Mouse (Mus musculus): ENCODE measurements around the gene Gm9045. TPM values are rescaled to one million over a fixed set of nuclear protein-coding genes. Genes with fewer than 3 reads are reported as not detected.

The Gm9045 gene
- polyA plus RNA-seq (2014; fragmentation: Illumina TruSeq; extraction: RNeasy Lipid Tissue Mini Kit (QIAGEN cat#74804); ENCODE audit: low replicate concordance) = not detected

DNA sequence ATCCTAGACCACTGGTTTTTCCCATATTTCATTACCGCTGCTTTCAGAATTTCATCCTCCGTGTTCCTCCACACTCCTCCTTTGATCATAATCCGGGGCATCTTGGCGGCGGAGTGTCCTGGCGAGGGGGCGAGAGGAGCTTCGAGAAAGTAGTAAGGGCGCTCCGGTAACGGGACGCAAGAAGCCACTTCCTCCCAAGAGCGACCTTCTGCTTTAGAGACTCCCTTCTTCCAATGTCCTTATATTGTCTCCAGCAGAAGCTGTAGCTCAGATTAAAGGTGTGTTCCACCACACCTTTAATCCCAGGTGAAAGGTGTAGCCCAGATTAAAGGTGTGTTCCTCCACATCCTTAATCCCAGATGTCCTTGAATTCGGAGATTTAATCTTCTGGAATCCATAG lies at the start of gene Gm9045:
Gene Gm9045, minus strand, starts transcription at position 101 of the 400 bp plus-strand sequence.

DNA sequence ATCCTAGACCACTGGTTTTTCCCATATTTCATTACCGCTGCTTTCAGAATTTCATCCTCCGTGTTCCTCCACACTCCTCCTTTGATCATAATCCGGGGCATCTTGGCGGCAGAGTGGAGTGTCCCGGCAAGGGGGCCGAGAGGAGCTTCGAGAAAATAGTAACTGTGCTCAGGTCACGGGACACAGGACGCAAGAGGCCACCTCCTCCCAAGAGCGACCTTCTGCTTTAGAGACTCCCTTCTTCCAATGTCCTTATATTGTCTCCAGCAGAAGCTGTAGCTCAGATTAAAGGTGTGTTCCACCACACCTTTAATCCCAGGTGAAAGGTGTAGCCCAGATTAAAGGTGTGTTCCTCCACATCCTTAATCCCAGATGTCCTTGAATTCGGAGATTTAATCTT lies 16.4 kb upstream of the Gm9045 start, which contains the start of gene Gm9049:
Gene Gm9049, minus strand, starts transcription at position 101 of the 400 bp plus-strand sequence.

DNA sequence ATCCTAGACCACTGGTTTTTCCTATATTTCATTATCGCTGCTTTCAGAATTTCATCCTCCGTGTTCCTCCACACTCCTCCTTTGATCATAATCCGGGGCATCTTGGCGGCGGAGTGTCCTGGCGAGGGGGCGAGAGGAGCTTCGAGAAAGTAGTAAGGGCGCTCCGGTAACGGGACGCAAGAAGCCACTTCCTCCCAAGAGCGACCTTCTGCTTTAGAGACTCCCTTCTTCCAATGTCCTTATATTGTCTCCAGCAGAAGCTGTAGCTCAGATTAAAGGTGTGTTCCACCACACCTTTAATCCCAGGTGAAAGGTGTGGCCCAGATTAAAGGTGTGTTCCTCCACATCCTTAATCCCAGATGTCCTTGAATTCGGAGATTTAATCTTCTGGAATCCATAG lies 10.9 kb upstream of the Gm9045 start, which contains the start of gene Gm9048:
Gene Gm9048, minus strand, starts transcription at position 101 of the 400 bp plus-strand sequence.

DNA sequence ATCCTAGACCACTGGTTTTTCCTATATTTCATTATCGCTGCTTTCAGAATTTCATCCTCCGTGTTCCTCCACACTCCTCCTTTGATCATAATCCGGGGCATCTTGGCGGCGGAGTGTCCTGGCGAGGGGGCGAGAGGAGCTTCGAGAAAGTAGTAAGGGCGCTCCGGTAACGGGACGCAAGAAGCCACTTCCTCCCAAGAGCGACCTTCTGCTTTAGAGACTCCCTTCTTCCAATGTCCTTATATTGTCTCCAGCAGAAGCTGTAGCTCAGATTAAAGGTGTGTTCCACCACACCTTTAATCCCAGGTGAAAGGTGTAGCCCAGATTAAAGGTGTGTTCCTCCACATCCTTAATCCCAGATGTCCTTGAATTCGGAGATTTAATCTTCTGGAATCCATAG lies 5.5 kb upstream of the Gm9045 start, which contains the start of gene Gm9046:
Gene Gm9046, minus strand, starts transcription at position 101 of the 400 bp plus-strand sequence.

DNA sequence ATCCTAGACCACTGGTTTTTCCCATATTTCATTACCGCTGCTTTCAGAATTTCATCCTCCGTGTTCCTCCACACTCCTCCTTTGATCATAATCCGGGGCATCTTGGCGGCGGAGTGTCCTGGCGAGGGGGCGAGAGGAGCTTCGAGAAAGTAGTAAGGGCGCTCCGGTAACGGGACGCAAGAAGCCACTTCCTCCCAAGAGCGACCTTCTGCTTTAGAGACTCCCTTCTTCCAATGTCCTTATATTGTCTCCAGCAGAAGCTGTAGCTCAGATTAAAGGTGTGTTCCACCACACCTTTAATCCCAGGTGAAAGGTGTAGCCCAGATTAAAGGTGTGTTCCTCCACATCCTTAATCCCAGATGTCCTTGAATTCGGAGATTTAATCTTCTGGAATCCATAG lies 5.3 kb downstream of the Gm9045 start, which contains the start of gene Gm9044:
Gene Gm9044, minus strand, starts transcription at position 101 of the 400 bp plus-strand sequence.

DNA sequence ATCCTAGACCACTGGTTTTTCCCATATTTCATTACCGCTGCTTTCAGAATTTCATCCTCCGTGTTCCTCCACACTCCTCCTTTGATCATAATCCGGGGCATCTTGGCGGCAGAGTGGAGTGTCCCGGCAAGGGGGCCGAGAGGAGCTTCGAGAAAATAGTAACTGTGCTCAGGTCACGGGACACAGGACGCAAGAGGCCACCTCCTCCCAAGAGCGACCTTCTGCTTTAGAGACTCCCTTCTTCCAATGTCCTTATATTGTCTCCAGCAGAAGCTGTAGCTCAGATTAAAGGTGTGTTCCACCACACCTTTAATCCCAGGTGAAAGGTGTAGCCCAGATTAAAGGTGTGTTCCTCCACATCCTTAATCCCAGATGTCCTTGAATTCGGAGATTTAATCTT lies 10.8 kb downstream of the Gm9045 start, which contains the start of gene Gm9040:
Gene Gm9040, minus strand, starts transcription at position 101 of the 400 bp plus-strand sequence.

DNA sequence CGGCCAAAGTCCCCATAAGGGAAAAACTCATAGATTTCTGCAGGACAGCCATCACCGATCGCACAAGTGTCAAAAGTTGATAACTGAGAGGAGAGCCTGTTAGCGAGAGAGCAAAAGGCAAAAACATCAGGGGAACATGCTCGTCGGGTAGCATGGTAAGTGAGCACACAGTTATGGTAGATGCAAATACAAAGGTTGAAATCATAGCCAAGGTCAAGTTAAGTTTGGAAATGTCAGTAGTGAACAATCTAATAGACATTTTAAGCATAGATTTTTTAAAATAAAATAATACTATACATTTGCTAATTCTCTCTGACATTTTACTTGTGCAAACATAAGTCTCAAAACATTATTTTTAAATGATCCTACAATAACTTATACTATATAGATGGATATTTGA lies 42.7 kb downstream of the Gm9045 start, which contains the start of gene Iltifb:
Gene Iltifb, minus strand, starts transcription at position 101 of the 400 bp plus-strand sequence.

Other genes with a start within 250 kb of the Gm9045 start
- gene Mdm1, start 196.0 kb downstream of the Gm9045 start, polyA plus RNA-seq (2014; fragmentation: Illumina TruSeq; extraction: RNeasy Lipid Tissue Mini Kit (QIAGEN cat#74804); ENCODE audit: low replicate concordance) = 3.2 TPM
- gene Il22, start 132.9 kb downstream of the Gm9045 start, polyA plus RNA-seq (2014; fragmentation: Illumina TruSeq; extraction: RNeasy Lipid Tissue Mini Kit (QIAGEN cat#74804); ENCODE audit: low replicate concordance) = not detected
- gene Gm32717, start 97.1 kb downstream of the Gm9045 start, polyA plus RNA-seq (2014; fragmentation: Illumina TruSeq; extraction: RNeasy Lipid Tissue Mini Kit (QIAGEN cat#74804); ENCODE audit: low replicate concordance) = not detected
- gene Gm32802, start 79.1 kb downstream of the Gm9045 start, polyA plus RNA-seq (2014; fragmentation: Illumina TruSeq; extraction: RNeasy Lipid Tissue Mini Kit (QIAGEN cat#74804); ENCODE audit: low replicate concordance) = not detected
- not detected for gene Iltifb, start 42.8 kb downstream of the Gm9045 start, polyA plus RNA-seq (2014; fragmentation: Illumina TruSeq; extraction: RNeasy Lipid Tissue Mini Kit (QIAGEN cat#74804); ENCODE audit: low replicate concordance)
- not detected for gene Gm9040, start 10.9 kb downstream of the Gm9045 start, polyA plus RNA-seq (2014; fragmentation: Illumina TruSeq; extraction: RNeasy Lipid Tissue Mini Kit (QIAGEN cat#74804); ENCODE audit: low replicate concordance)
- gene Gm9044, start 5.4 kb downstream of the Gm9045 start, polyA plus RNA-seq (2014; fragmentation: Illumina TruSeq; extraction: RNeasy Lipid Tissue Mini Kit (QIAGEN cat#74804); ENCODE audit: low replicate concordance) = not detected
- gene Gm9046, start 5.4 kb upstream of the Gm9045 start, polyA plus RNA-seq (2014; fragmentation: Illumina TruSeq; extraction: RNeasy Lipid Tissue Mini Kit (QIAGEN cat#74804); ENCODE audit: low replicate concordance) = not detected
- not detected for gene Gm9048, start 10.8 kb upstream of the Gm9045 start, polyA plus RNA-seq (2014; fragmentation: Illumina TruSeq; extraction: RNeasy Lipid Tissue Mini Kit (QIAGEN cat#74804); ENCODE audit: low replicate concordance)
- gene Gm9049, start 16.3 kb upstream of the Gm9045 start, polyA plus RNA-seq (2014; fragmentation: Illumina TruSeq; extraction: RNeasy Lipid Tissue Mini Kit (QIAGEN cat#74804); ENCODE audit: low replicate concordance) = not detected
- gene Ifng, start 103.2 kb upstream of the Gm9045 start, polyA plus RNA-seq (2014; fragmentation: Illumina TruSeq; extraction: RNeasy Lipid Tissue Mini Kit (QIAGEN cat#74804); ENCODE audit: low replicate concordance) = not detected